Mouse (Mus musculus) adrenal gland, postnatal 10 days (tissue): ENCODE measurements at regions not wholly inside any gene's neighbourhood (a gene's known extent, or its start where the extent isn't known, plus 50 kb on each side); places are given as distances from the start of the nearest gene placed in this dataset.
A peak's percentile ranks its signal among the peaks of the same experiment; 100 is the strongest.

Experiments
- DNase-seq: peaks from one replicate; pipeline ENCODE4 v3.0.0; 2021; ENCODE audit warnings: mixed read lengths

DNA sequence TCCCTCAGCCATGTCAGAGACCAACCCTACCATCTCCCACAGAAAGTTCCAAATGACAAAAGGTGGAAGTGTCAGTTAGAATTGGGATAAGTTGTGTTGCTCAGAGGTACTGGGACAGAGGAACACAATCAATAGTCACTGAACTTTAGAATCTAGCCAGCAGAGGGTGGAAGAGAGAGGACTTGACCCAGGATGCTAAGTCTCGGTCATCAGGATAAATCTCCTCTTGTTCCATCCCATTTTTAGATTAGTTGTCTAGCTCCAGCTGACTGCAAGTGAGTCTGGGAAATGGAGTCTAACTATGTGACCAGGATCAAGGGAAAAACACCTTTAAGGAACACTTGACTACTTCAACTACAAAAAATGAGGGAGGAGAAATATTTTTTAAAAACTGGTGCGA, 91.5 kb downstream of the Fam84b start:
- peak; percentile 25 for DNase-seq

- peak; percentile 80 for DNase-seq
Measured at GRCm38 (mm10) chr15:60760015-60760437, 93.6 kb downstream of the Fam84b start.

GRCm38 (mm10) chr15:60754246-60754645, 99.3 kb downstream of the Fam84b start:
- DNase-seq: no peak

GRCm38 (mm10) chr15:60739598-60739997, 114.0 kb downstream of the Fam84b start:
- no peak for DNase-seq

DNA sequence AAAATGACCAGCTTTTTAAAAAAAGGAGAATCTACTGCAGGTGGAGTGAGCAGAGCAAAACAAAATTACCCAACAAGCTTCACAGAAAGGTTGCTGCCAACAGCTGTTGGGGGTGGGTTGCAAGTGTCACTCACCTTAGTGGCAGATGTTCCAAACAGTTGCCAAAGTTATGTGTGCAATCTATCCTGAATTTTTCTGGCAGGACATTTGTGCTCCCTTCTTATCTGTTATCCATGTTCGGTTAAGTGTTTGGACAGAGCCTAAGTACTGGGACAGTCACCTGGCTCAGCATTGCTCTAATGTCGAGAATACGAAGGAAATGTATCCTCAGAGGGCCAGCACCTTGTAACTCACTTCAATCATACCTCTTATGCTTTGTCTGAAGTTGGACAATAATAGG, 115.3 kb downstream of the Fam84b start:
- no peak for DNase-seq

DNA sequence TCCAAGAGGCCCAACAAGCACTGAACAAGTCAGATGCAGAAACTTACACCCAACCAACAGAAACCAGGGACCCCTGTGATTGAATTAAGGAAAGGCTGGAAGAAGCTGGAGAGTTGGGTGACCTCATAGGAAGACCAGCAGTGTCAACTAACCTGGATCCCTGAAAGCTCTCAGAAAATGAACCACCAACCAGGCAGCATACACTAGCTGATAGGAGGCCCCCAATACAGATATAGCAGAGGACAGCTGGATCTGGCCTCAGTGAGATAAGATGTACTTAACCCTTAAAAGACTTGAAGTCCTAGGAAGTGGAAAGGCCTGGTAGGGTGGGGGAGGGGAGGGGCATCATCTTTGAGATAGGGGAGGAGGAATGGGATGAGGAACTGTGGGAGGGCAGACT, 121.2 kb downstream of the Fam84b start:
- no peak for DNase-seq

- DNase-seq: no peak
Measured at GRCm38 (mm10) chr15:60728754-60729153, 124.8 kb downstream of the Fam84b start.

GRCm38 (mm10) chr15:60728337-60728736, 125.2 kb downstream of the Fam84b start:
- no peak for DNase-seq

GRCm38 (mm10) chr15:60719332-60719731, 134.2 kb downstream of the Fam84b start:
- DNase-seq: no peak

- DNase-seq: no peak
Measured at GRCm38 (mm10) chr15:60708678-60709077, 144.9 kb downstream of the Fam84b start.

DNA sequence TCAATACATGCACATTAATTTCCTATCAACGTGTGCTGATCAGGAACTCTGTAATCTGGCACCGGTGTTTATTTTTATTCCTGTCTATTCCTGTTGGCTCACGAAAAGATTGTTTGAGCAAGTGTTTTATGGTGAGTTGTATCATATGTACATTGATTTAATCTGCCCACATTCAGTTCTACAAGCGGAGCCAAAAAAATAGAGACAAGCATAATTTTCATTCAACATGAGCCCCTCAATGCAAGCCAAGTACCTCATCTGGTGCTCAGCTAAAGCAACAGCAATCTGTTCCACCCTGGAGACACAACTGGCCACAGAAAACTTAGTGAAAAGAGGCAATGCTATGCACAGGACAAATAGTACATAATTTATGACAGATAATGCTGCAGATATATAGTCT, 147.6 kb downstream of the Fam84b start:
- DNase-seq: no peak

DNA sequence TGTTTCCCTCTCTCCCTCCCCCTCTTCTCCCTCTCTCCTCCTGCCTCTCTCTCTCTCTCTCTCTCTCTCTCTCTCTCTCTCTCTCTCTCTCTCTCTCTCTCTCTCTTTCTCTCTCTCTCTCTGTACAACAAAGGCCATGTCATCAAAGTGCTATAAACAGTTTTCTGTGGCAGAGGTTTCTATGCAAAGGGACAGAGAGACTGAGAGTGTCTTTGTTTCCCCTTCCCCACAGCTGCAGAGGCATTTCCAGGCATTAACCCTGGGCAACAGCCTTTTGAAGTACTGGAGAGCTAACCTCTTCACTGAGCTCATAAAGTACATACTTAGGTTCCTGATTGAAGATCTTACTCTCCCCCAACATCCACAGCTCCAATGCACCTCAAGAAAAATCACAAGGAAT, 152.3 kb downstream of the Fam84b start:
- no peak for DNase-seq

- no peak for DNase-seq
Measured at GRCm38 (mm10) chr15:60694746-60695145, 158.8 kb downstream of the Fam84b start.

DNA sequence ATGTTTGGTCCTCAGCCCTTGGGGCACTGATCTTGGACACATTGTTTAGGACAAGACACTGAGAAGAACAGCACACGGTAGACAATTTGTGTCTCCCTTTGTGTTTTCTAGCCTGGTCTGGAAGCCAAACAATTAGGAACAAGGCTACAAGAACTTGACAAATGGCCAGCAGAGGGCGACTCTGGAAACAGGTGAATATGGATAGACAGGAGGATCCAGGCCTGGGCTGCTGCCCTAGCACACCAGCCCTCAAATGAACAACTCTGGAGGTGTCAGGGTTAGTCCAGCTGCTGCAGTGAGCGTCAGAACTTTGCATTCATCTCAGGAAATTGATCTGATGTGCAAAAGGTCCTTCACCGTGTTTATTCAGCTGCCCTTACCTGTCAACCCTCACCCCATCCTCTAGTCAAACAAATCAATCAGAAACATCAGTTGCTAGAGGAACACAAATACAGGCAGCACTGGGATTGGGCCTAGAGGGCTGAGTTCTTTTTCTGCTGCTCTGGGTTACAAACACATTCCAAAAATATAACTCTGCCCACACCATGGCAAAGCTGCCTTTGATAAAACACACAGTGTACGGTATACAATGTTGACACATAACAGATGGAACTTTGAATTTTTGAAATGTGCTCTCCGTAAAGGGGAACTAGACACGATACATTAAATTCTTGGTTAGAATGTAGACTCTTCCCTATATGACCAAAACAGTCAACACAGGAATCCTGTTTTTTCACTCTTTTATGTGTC, 159.7 kb downstream of the Fam84b start:
- DNase-seq: peak; percentile 51

DNA sequence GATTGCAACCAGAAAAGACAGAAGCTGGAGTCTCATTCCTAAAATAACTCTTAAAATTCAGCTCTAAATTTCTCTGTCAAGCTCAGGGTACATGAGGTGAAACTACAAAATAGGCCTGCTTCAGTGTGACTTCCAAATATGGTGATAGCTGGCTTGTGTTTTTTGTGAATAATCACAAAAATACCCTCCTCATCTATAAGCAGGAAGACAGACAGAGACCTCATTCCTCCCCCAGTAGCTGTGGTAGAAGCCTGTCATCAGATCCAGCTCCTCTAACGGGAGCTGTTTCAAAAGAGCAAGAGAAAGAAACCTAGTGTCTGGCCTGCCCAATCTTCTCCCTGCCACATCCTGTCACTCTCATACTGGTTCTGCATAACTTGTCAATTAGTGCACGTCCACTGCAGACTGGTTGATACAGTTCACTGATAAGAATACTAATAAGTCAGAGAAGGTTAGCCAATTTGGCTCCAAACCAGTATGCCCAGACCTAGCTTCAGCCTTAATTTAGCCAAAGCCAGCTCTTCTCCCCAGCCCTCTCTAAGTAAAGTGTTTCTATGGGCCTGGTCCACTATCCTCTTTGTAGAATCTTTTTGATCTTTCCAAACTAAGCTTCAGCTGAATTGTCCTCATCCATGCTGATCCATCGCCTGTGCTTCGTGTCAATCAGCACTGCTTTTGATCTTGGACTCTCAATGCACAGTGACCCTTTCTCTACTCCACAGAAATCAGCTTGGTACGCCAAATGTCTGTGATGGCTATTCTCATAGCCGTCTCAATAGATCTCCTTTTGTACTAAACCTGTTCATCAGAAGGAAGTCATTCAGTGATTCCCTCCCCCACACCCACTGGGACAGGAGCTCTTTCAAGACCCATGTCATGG, 160.6 kb downstream of the Fam84b start:
- DNase-seq: no peak

DNA sequence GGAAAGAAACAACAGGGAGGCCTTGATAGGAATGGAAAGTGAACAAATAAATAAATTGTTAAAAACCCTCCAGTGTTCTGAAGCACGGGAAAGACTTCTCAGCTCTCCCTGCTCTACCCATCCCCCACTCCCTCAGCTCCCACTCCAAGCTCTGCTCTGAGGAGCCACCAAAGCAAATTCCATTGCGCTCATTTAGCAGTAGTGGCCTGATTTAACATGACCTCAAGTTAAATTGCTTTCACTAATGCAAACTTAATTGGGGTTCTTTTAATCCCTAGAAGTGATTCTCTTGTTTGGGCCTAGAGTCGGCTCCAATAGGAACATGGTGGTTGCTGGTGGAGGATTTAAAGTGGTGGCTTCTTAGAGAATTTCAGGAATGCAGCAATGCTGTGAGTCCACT, 161.4 kb downstream of the Fam84b start:
- no peak for DNase-seq

DNA sequence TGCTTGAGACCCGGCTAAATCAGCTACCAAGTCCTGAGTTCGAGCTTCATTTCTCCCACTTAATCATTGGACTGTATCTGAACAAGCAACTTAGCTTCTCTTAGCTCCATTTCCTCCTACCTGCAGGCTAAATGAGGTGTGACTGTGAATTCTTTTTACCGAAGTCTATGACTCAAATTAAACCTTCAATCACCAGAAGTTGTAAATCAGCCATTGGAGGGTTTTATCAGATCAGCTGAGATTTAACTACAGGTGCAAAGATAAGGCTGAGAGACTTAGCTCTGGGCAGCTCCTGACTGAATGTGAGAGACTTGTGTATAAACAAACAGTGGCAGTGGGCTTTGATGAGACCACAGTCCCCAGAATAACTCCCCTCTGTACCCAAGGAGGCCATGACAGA, 176.2 kb downstream of the Fam84b start:
- DNase-seq: no peak

DNA sequence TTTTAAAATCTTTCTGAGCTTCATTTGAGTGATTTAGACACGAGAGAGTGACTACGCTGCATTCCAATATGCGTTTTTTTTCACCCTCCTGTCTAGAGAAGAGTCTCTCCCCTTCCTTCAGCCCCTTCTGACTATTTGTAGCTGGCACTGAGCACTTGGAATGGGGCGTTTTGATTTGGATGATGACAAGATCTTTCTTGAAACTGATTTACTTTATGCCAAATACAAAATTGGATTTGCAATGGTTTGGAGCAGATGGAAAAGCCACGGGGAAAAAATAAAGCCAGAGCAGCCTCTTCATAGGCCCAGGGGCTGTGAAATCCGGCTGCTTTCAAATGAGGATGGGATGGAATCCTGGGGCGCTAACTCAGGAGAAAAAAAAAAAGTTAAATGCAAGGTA, 196.0 kb downstream of the Fam84b start:
- DNase-seq: no peak

- no peak for DNase-seq
Measured at GRCm38 (mm10) chr15:60655113-60655512, 198.5 kb downstream of the Fam84b start.

DNA sequence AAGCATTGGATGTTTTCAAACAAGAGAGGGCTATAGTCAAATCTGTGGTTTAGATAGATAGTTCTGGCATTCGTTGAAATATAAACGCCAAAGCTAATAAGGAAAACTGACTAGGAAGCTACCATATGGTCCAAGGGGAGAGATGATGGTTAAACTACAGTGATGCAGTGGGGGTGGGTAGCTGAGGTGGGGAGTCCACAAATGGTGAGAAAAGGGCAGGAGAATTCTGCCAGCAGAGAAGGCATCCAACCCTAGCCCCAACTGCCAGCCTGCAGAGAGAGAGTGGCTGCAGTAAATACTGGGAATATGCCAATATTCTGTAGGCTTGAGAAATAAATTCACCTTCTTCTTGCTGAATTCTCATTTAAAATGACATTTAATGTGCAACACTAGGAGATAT, 204.3 kb downstream of the Fam84b start:
- no peak for DNase-seq

- DNase-seq: peak; percentile 5
Measured at GRCm38 (mm10) chr15:60641770-60642169, 211.8 kb downstream of the Fam84b start.

- no peak for DNase-seq
Measured at GRCm38 (mm10) chr15:60633457-60633850, 220.1 kb downstream of the Fam84b start.

DNA sequence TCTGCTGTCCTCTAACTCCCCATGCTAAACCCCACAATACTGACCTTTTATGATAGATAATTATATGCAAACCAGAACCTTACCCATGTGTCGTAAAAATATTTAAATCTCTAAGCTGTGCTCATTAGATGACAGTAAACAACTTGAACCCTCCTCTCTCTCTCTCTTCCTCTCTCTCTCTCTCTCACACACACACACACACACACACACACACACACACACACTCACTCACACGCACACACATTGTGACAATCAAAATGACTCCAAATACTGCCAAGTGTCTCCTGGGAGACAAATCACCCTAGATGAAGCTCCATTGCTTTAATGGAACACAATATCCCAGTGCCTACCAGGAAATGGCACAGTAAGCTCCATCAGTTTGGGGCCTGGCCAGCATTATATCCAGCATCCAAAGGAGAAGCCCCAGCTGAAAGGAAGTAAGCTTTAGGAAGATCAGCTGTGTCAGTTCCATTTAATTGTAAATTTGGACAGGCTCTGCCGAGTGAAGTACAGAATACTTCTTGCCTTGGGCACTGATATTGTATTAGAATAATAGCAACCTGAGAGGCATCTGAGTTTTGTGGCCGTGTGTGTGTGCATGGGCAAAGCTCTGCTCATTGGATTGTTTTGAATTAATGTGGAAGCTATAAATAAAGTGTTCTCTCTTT, 220.7 kb downstream of the Fam84b start:
- DNase-seq: no peak
